Mouse (Mus musculus): ENCODE results near the gene 4930548H24Rik. TPM values are rescaled to one million over a fixed set of nuclear protein-coding genes. Genes with fewer than 3 reads are reported as not detected.

The 4930548H24Rik gene
- polyA plus RNA-seq, 1 experiment = 0.04 TPM

DNA sequence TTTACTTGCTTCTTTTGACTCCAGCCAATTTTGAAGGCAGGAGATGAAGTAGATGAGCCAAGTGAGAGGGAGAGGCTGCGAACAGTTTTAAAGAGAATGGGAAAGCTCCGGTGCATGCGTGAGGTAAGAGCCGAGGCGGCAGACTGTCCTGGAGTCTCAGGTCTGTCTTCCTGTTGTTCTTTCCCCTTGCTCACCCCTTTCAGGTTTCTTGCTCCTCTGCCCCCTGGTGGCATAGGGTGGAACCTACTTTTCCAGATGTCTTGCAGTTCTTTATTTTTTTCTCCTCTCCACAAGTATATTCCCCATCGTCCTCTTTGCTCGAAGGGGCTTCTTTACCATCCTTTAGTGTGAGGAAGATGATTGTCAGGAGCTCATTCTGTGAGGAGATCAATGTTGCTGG is 15.2 kb upstream of the 4930548H24Rik start:
- Histone ChIP-seq H3K27me3 (ENCODE audit: control insufficient read depth, insufficient read depth, low read length) (no peaks in the 10 kb centered on the region), H3K27ac (ENCODE audit: insufficient read depth, low read depth, low read length) (no peak overlapping the region), H3K36me3 (ENCODE audit: control insufficient read depth, insufficient read depth, low read length) (peaks cover 55% of the 10 kb centered on the region), H3K4me3 (ENCODE audit: low read depth, low read length) (no peak overlapping the region), H3K4me1 (ENCODE audit: control insufficient read depth, insufficient read depth, insufficient read length, low read length) (no peaks in the 10 kb centered on the region)
- whole genome bisulfite sequencing = 76% methylated on average over 7 of the region's 7 CpGs
- peak; percentile 56; the same call in 1 of the 2 replicates for TF ChIP-seq CTCF (IDR thresholded peaks at IDR 0.05; ENCODE audit: extremely low read depth, insufficient read length, insufficient replicate concordance, low read depth, low read length)
- no peak for TF ChIP-seq POLR2A (IDR thresholded peaks at IDR 0.05; ENCODE audit: low read depth, low read length)

GRCm38 (mm10) chr5:31480536-31480935 is 5.0 kb upstream of the 4930548H24Rik start:
- WGBS = 92% methylated on average over 4 of the region's 4 CpGs
- Histone ChIP-seq H3K4me3 (ENCODE audit: low read depth, low read length) (no peak overlapping the region), H3K4me1 (ENCODE audit: control insufficient read depth, insufficient read depth, insufficient read length, low read length) (no peaks in the 10 kb centered on the region), H3K27ac (ENCODE audit: insufficient read depth, low read depth, low read length) (no peak overlapping the region), H3K36me3 (ENCODE audit: control insufficient read depth, insufficient read depth, low read length) (peaks cover 30% of the 10 kb centered on the region), H3K27me3 (ENCODE audit: control insufficient read depth, insufficient read depth, low read length) (no peaks in the 10 kb centered on the region)
- TF ChIP-seq CTCF (IDR thresholded peaks at IDR 0.05; ENCODE audit: extremely low read depth, insufficient read length, insufficient replicate concordance, low read depth, low read length) (no peak), POLR2A (IDR thresholded peaks at IDR 0.05; ENCODE audit: low read depth, low read length) (no peak)

DNA sequence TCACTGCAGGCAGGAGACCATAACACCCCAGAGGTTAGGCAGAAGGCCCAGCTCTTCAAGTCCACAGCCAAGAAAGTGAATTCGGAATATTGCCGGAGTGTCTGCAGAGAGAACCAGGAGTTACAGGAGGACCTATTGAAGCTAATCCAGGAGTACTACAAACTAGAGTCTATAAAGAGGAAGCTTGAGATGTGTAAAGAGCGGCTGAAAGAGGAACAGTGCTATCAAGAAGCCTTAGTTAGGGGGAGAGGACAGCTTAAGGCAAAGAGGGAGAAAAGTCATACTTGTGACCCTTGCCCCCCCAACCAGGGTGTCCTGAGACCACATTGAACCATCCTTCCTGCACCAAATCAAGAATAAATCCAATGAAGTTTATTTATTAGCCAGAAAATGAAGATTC is 2.3 kb downstream of the 4930548H24Rik start:
- 90% methylated on average over 3 of the region's 3 CpGs for WGBS
- Histone ChIP-seq H3K27ac (ENCODE audit: insufficient read depth, low read depth, low read length) (no peak overlapping the region), H3K4me1 (ENCODE audit: control insufficient read depth, insufficient read depth, insufficient read length, low read length) (no peaks in the 10 kb centered on the region), H3K4me3 (ENCODE audit: low read depth, low read length) (no peak overlapping the region), H3K36me3 (ENCODE audit: control insufficient read depth, insufficient read depth, low read length) (no peaks in the 10 kb centered on the region), H3K27me3 (ENCODE audit: control insufficient read depth, insufficient read depth, low read length) (no peaks in the 10 kb centered on the region)
- no peak for TF ChIP-seq POLR2A (IDR thresholded peaks at IDR 0.05; ENCODE audit: low read depth, low read length)
- TF ChIP-seq CTCF (IDR thresholded peaks at IDR 0.05; ENCODE audit: extremely low read depth, insufficient read length, insufficient replicate concordance, low read depth, low read length) = no peak

DNA sequence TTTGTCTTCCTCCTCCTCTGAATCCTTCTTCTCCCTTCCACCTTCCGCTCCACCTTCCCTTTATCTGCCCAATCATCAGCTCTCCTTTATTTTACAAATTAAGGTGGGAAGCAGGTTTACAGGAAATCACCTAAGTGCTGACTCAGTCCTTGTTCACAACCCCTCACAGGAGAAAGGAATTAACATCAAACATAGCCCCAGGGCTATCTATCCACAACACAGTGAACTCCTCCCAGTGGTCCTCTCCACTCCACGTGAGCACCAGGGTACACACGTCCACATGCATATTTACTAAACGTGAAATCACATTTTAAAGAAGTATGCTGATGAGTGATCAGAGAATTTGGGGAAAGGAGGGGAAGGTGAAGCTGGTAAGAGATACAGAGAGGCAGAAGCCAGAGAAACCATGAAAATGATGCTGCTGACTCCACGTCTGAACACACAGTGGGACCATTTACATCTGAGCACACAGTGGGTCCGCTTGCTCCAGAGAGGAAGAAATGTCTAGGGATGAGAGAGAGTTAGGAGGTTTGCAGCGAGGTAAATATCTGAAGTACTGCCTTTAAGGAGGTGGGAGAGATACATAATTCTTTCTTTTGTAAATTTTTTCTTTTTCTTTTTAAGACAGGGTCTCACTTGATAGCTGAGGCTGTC is 3.7 kb downstream of the 4930548H24Rik start:
- 63% methylated on average over 7 of the region's 7 CpGs for whole genome bisulfite sequencing
- H3K4me1 ChIP-seq (ENCODE audit: control insufficient read depth, insufficient read depth, insufficient read length, low read length) = no peaks in the 10 kb centered on the region
- no peaks in the 10 kb centered on the region for H3K36me3 ChIP-seq (ENCODE audit: control insufficient read depth, insufficient read depth, low read length)
- no peaks in the 10 kb centered on the region for H3K27me3 ChIP-seq (ENCODE audit: control insufficient read depth, insufficient read depth, low read length)
- H3K4me3 ChIP-seq (ENCODE audit: low read depth, low read length) = no peak overlapping the region
- H3K27ac ChIP-seq (ENCODE audit: insufficient read depth, low read depth, low read length) = no peak overlapping the region
- TF ChIP-seq CTCF (IDR thresholded peaks at IDR 0.05; ENCODE audit: extremely low read depth, insufficient read length, insufficient replicate concordance, low read depth, low read length) (no peak), POLR2A (IDR thresholded peaks at IDR 0.05; ENCODE audit: low read depth, low read length) (no peak)

GRCm38 (mm10) chr5:31492031-31492430 is 6.5 kb downstream of the 4930548H24Rik start:
- WGBS = 55% methylated on average over 1 of the region's 1 CpGs
- no peak for TF ChIP-seq POLR2A (IDR thresholded peaks at IDR 0.05; ENCODE audit: low read depth, low read length)
- TF ChIP-seq CTCF (IDR thresholded peaks at IDR 0.05; ENCODE audit: extremely low read depth, insufficient read length, insufficient replicate concordance, low read depth, low read length) = no peak
- no peak overlapping the region for H3K27ac ChIP-seq (ENCODE audit: insufficient read depth, low read depth, low read length)
- H3K36me3 ChIP-seq (ENCODE audit: control insufficient read depth, insufficient read depth, low read length) = no peaks in the 10 kb centered on the region
- no peak overlapping the region for H3K4me3 ChIP-seq (ENCODE audit: low read depth, low read length)
- H3K4me1 ChIP-seq (ENCODE audit: control insufficient read depth, insufficient read depth, insufficient read length, low read length) = no peaks in the 10 kb centered on the region; the same call in 1 of the 2 replicates
- no peaks in the 10 kb centered on the region for H3K27me3 ChIP-seq (ENCODE audit: control insufficient read depth, insufficient read depth, low read length)

GRCm38 (mm10) chr5:31494513-31495297 is 9.2 kb downstream of the 4930548H24Rik start, which contains the start of gene Gpn1:
Gene Gpn1 (plus strand): TSS chr5:31494741.
- peak within 1 kb of the TSS; percentile 88 for H3K4me3 ChIP-seq (ENCODE audit: low read depth, low read length)
- no peak within 1 kb of the TSS for H3K27ac ChIP-seq (ENCODE audit: insufficient read depth, low read depth, low read length)
- TF ChIP-seq POLR2A (IDR thresholded peaks at IDR 0.05; ENCODE audit: low read depth, low read length) (0 out of 2 replicates have a peak, but pooled peaks have one; percentile 16), CTCF (IDR thresholded peaks at IDR 0.05; ENCODE audit: extremely low read depth, insufficient read length, insufficient replicate concordance, low read depth, low read length) (no peak)
- H3K4me1 ChIP-seq (ENCODE audit: control insufficient read depth, insufficient read depth, insufficient read length, low read length) = no peaks in the 10 kb centered on the region; the same call in 1 of the 2 replicates
- peaks cover 9% of the 10 kb centered on the region for H3K36me3 ChIP-seq (ENCODE audit: control insufficient read depth, insufficient read depth, low read length)
- H3K27me3 ChIP-seq (ENCODE audit: control insufficient read depth, insufficient read depth, low read length) = no peaks in the 10 kb centered on the region
- under 1% methylated on average over 49 of the region's 49 CpGs for WGBS

- Histone ChIP-seq H3K4me3 (ENCODE audit: low read depth, low read length) (no peak overlapping the region), H3K36me3 (ENCODE audit: control insufficient read depth, insufficient read depth, low read length) (peaks cover 48% of the 10 kb centered on the region), H3K27me3 (ENCODE audit: control insufficient read depth, insufficient read depth, low read length) (no peaks in the 10 kb centered on the region), H3K4me1 (ENCODE audit: control insufficient read depth, insufficient read depth, insufficient read length, low read length) (no peaks in the 10 kb centered on the region), H3K27ac (ENCODE audit: insufficient read depth, low read depth, low read length) (no peak overlapping the region)
- TF ChIP-seq CTCF (IDR thresholded peaks at IDR 0.05; ENCODE audit: extremely low read depth, insufficient read length, insufficient replicate concordance, low read depth, low read length) = no peak
- WGBS = 79% methylated on average over 10 of the region's 10 CpGs
Measured at GRCm38 (mm10) chr5:31504843-31505242, 19.3 kb downstream of the 4930548H24Rik start.

All from small intestine, adult 2 months (tissue).